Mouse (Mus musculus): Measurements from ENCODE around the gene Baz1b.
A peak's percentile ranks its signal among the peaks of the same experiment; 100 is the strongest.

Baz1b gene

GRCm38 (mm10) chr5:135270361-135270760 is 83.3 kb downstream of the Baz1b start:
- DNase-seq (ENCODE audit: inconsistent age in 2 of 2, low spot score in 1 of 2): no peak

GRCm38 (mm10) chr5:135271563-135272165 is 84.6 kb downstream of the Baz1b start:
- no peak for DNase-seq (ENCODE audit: inconsistent age in 2 of 2, low spot score in 1 of 2)

- DNase-seq (ENCODE audit: inconsistent age in 2 of 2, low spot score in 1 of 2): no peak
Measured at GRCm38 (mm10) chr5:135274663-135275396, 87.8 kb downstream of the Baz1b start.

GRCm38 (mm10) chr5:135276597-135276996 is 89.5 kb downstream of the Baz1b start:
- no peak for DNase-seq (ENCODE audit: inconsistent age in 2 of 2, low spot score in 1 of 2)

GRCm38 (mm10) chr5:135280226-135280625 is 93.2 kb downstream of the Baz1b start:
- no peak for DNase-seq (ENCODE audit: inconsistent age in 2 of 2, low spot score in 1 of 2)

DNA sequence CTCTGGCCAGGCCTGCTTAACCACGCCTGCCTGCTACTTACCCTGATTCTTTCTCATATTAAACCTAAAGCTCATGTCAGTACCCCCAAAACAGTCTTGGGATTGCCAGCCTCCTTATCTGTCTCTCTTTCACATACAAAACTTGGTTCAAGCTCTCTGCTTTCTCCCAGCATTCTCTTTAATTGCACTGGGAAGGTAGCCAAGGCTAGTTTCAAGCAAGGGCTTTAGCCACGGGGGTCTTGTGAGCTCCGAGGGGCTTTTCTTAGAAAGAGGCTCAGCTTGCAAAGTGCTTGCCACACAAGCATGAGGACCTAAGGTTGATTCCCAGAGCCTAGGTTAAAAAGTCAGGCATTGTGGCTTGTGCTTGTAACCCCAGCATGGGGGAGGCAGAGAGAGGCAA is 98.1 kb downstream of the Baz1b start:
- no peak for DNase-seq (ENCODE audit: inconsistent age in 2 of 2, low spot score in 1 of 2)

GRCm38 (mm10) chr5:135286185-135286584 is 99.1 kb downstream of the Baz1b start:
- DNase-seq (ENCODE audit: inconsistent age in 2 of 2, low spot score in 1 of 2): peak; percentile 83 to 92

GRCm38 (mm10) chr5:135286926-135287325 is 99.9 kb downstream of the Baz1b start:
- no peak for DNase-seq (ENCODE audit: inconsistent age in 2 of 2, low spot score in 1 of 2)

DNA sequence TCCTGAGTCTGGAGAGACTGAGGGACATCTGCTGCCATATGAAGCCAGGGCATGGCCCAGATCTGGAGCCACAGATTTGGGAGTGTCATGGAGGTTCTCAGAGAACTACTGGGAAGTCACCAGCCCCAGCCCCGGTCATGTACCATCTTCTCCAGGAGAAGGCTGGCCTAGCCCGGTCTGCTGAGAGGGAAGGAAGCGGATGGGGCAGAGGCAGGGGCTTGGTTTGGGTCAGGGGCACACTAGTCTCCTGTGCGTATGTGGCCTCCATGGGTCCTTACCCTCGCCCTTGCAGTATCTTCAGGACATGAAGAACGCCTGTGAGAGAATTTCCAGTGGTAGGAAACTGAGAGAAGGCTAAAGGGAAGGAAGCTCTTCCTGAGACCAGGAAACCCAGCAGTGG is 103.6 kb downstream of the Baz1b start:
- DNase-seq (ENCODE audit: inconsistent age in 2 of 2, low spot score in 1 of 2): no peak

- no peak for DNase-seq (ENCODE audit: inconsistent age in 2 of 2, low spot score in 1 of 2)
Measured at GRCm38 (mm10) chr5:135291193-135291592, 104.1 kb downstream of the Baz1b start.

DNA sequence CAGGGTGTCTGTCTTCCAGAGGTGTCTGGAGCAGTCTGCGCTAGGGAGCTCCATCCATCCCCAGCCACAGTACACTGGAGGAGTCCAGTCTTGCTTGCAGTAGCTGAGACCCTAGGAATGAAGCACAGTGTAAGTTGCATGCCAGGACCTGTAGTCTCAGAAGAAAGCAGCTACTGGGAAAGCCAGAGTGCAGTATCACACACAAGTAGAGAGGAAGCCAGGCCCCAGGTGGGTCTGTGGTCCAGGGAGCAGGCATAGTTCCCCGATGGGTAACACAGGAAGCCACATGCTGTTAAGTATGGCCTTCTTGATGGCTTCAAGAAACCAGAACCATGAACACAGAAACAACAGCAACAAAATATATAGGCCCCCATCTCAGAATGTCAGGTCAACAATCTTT is 104.9 kb downstream of the Baz1b start:
- no peak for DNase-seq (ENCODE audit: inconsistent age in 2 of 2, low spot score in 1 of 2)

Data from adrenal gland, adult (tissue).